ENCODE assay signal across 8 mouse cellular contexts in genomic region chr19:4306190-4306577, GRCm38 (mm10). TPM values are rescaled to one million over a fixed set of nuclear protein-coding genes. Genes with fewer than 3 reads are reported as not detected.
DNase-seq lines count a peak whose midpoint lies in the region; ATAC-seq and TF ChIP-seq lines count a peak whose summit lies in the region.

TSS of gene Grk2 (minus strand) at chr19:4306222.

- peak within 1 kb of the TSS; percentile 95 for H3K4me3 ChIP-seq in embryonic facial prominence, embryonic 13.5 days
- H3K4me3 ChIP-seq in midbrain, postnatal 0 days (ENCODE audit: low read depth, low read length), result peak within 1 kb of the TSS; percentile 89

- TF ChIP-seq CTCF in midbrain, postnatal 0 days (IDR thresholded peaks at IDR 0.05), result peak; percentile 71

- ATAC-seq in embryonic facial prominence, embryonic 13.5 days (ENCODE audit: insufficient number of reproducible peaks, insufficient read depth, low FRiP score, low TSS enrichment, low read depth), result peak; percentile 61
- peak; percentile 73 for ATAC-seq in midbrain, postnatal 0 days (ENCODE audit: low FRiP score)

- no peaks in the 10 kb centered on the region for H3K27me3 ChIP-seq in embryonic facial prominence, embryonic 13.5 days
- no peaks in the 10 kb centered on the region for H3K27me3 ChIP-seq in midbrain, postnatal 0 days (ENCODE audit: insufficient read depth, low read length)

- peak within 1 kb of the TSS; percentile 83 for H3K27ac ChIP-seq in embryonic facial prominence, embryonic 13.5 days
- H3K27ac ChIP-seq in midbrain, postnatal 0 days (ENCODE audit: low read depth, low read length), result peak within 1 kb of the TSS; percentile 88

- no peaks in the 10 kb centered on the region for H3K36me3 ChIP-seq in embryonic facial prominence, embryonic 13.5 days
- H3K36me3 ChIP-seq in midbrain, postnatal 0 days (ENCODE audit: insufficient read depth, low read length), result no peaks in the 10 kb centered on the region

- peak; percentile 73 for DNase-seq in 3T3-L1 (ENCODE audit: low read depth, low spot score)
- DNase-seq in adrenal gland, postnatal 25 days, result peak; percentile 90
- peak; percentile 71 for DNase-seq in heart, adult 8-10 months (ENCODE audit: low spot score)
- DNase-seq in kidney, adult 8-10 months, result peak; percentile 66 to 82
- peak; percentile 89 for DNase-seq in liver
- peak; percentile 61 for DNase-seq in midbrain, postnatal 0 days (ENCODE audit: low spot score)
- DNase-seq in spleen, postnatal 14 days (ENCODE audit: low spot score in 2 of 2), result peak; percentile 82 to 89

- no peaks in the 10 kb centered on the region for H3K9me3 ChIP-seq in embryonic facial prominence, embryonic 13.5 days
- no peaks in the 10 kb centered on the region for H3K9me3 ChIP-seq in midbrain, postnatal 0 days (ENCODE audit: low read length)

- peaks cover 50% of the 10 kb centered on the region for H3K4me1 ChIP-seq in embryonic facial prominence, embryonic 13.5 days
- H3K4me1 ChIP-seq in midbrain, postnatal 0 days (ENCODE audit: insufficient read depth, low read length), result peaks cover 44% of the 10 kb centered on the region

- H3K4me2 ChIP-seq in embryonic facial prominence, embryonic 13.5 days, result peak within 1 kb of the TSS; percentile 79
- H3K4me2 ChIP-seq in midbrain, postnatal 0 days (ENCODE audit: low read depth, low read length, poor library complexity, severe bottlenecking), result peak within 1 kb of the TSS; percentile 92

- H3K9ac ChIP-seq in embryonic facial prominence, embryonic 13.5 days, result peak within 1 kb of the TSS; percentile 96
- H3K9ac ChIP-seq in midbrain, postnatal 0 days (replicated peaks; ENCODE audit: low read length, poor library complexity, severe bottlenecking), result peak within 1 kb of the TSS; percentile 99

- under 1% methylated on average over 18 of the region's 46 CpGs for WGBS in embryonic facial prominence, embryonic 13.5 days
- WGBS in midbrain, postnatal 0 days, result 4% methylated on average over 19 of the region's 46 CpGs

RNA-seq across cellular contexts. Expression of gene Grk2, which starts in this region (rescaled TPM):
- total RNA-seq in adrenal gland, postnatal 25 days (2021), result 45.8 and 59.4 TPM in 2 replicates
- 17.0 and 19.6 TPM in 2 replicates for polyA plus RNA-seq in embryonic facial prominence, embryonic 13.5 days (2015; fragmentation: Nextera tagmentation; extraction: Ambion mirVana)
- 10 to 100 TPM; 48.7 to 55.9 (median 50.7) TPM for total RNA-seq in heart, adult 8-10 months (2022)
- 152 and 257 TPM in 2 replicates for total RNA-seq in midbrain, postnatal 0 days (2014; rRNA removed)
- 27.0 and 29.6 TPM in 2 replicates for polyA plus RNA-seq in midbrain, postnatal 0 days (2015; fragmentation: Nextera tagmentation; extraction: Ambion mirVana)

Comparison
In these comparisons a context has a peak if more than half of its experiments do, and no peak if none do; other contexts are left out.
1. Peak in every context shown above with its lines: DNase-seq, ATAC-seq, H3K4me3 ChIP-seq and H3K27ac ChIP-seq.